Mouse (Mus musculus): ENCODE results near the gene Srprb. TPM values are rescaled to one million over a fixed set of nuclear protein-coding genes. Genes with fewer than 3 reads are reported as not detected.
"Not testable (repeated sequence)": the region's sequence is repeated elsewhere in the genome, so short reads cannot be mapped to it uniquely, and the experiment has no call there.

Srprb gene
- polyA plus RNA-seq, 1 experiment from 2014 or later, result 50.3 TPM

GRCm38 (mm10) chr9:103155158-103155557, 46.8 kb downstream of the Srprb start:
- H3K4me1 ChIP-seq; H3K9ac ChIP-seq; H3K27me3 ChIP-seq; ATAC-seq (ENCODE audit: low FRiP score); H3K4me3 ChIP-seq (replicated peaks); H3K4me2 ChIP-seq; H3K9me3 ChIP-seq; H3K27ac ChIP-seq: not testable (repeated sequence)
- H3K36me3 ChIP-seq (replicated peaks), result peaks cover 18% of the 10 kb centered on the region
- 85% methylated on average over 7 of the region's 7 CpGs for WGBS

GRCm38 (mm10) chr9:103154568-103154967, 47.4 kb downstream of the Srprb start:
- no peaks in the 10 kb centered on the region for H3K27me3 ChIP-seq

DNA sequence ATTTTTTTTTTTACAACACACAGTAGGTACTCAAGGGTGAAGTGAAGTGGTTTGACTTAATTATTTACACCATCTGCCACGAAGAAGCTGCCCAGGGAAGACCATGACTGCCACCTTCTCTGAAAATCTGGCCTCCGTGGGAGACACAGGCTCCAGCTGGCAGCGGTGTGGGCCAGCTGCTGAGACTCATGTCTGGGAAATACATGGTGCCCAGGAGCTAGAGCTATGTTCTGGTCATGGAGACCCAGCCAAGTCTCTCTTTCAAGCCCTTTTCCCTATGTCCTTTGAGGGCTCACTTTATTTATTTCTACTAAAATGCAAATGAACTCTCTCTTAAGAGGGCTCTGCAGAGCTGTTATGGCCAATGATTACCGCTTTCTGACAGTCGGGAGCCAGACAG, 48.7 kb downstream of the Srprb start:
- H3K27ac ChIP-seq, result no peak overlapping the region
- ATAC-seq (ENCODE audit: low FRiP score), result no peak

More at GRCm38 (mm10) chr9:103154568-103154967, 47.4 kb downstream of the Srprb start:
- no peak overlapping the region for H3K4me3 ChIP-seq (replicated peaks)
- no peak overlapping the region for H3K27ac ChIP-seq
- ATAC-seq (ENCODE audit: low FRiP score), result no peak
- peaks cover 9% of the 10 kb centered on the region; the same call in 1 of the 2 replicates for H3K4me1 ChIP-seq
- no peak overlapping the region for H3K9ac ChIP-seq
- no peaks in the 10 kb centered on the region for H3K9me3 ChIP-seq
- H3K4me2 ChIP-seq, result no peak overlapping the region
- 86% methylated on average over 2 of the region's 2 CpGs for WGBS
- peaks cover 14% of the 10 kb centered on the region for H3K36me3 ChIP-seq (replicated peaks)

DNA sequence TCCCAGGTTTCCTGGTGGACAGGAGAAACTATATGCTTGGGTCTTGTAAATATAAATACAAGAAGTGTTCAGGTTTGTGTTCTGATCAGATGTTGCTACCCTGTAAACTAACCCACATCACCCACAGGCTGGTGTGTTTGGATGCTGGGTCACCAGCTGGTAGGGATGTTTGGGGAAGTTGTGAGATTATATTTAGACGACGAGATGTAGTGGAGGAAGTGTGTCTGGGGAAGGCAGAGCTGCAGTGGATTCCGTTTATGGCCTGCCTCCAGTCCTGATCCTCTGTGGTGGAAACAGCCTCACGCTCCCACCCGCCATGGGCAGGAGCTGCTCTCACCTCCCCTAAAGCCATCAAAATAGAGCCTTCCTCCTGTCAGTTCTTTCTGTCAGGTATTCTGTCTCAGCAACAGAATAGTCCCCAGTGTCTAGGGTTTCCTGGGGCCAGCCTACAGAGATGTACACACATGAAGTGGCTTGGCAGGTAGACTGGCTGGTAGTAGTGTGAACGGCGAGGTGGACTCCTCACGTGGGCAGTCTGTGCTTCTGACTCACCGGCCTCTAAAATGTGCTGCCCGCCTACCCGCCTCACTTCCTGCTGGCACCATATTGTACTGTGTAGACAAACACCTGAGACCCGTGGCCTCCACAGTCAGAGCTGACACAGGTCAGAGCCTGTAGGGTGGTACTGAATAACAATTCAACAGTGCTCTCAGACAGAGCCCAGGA, 52.7 kb downstream of the Srprb start:
- Histone ChIP-seq H3K4me2 (no peak overlapping the region), H3K4me3 (replicated peaks) (no peak overlapping the region), H3K36me3 (replicated peaks) (peaks cover 5% of the 10 kb centered on the region), H3K4me1 (peaks cover 48% of the 10 kb centered on the region), H3K9ac (no peak overlapping the region), H3K9me3 (no peaks in the 10 kb centered on the region), H3K27me3 (no peaks in the 10 kb centered on the region), H3K27ac (no peak overlapping the region)
- ATAC-seq (ENCODE audit: low FRiP score), result no peak
- 90% methylated on average over 12 of the region's 12 CpGs for WGBS

More for the DNA sequence above, 48.7 kb downstream of the Srprb start:
- Histone ChIP-seq H3K4me2 (no peak overlapping the region), H3K9me3 (no peaks in the 10 kb centered on the region), H3K4me1 (peaks cover 11% of the 10 kb centered on the region), H3K4me3 (replicated peaks) (no peak overlapping the region), H3K27me3 (no peaks in the 10 kb centered on the region), H3K9ac (no peak overlapping the region), H3K36me3 (replicated peaks) (peaks cover 13% of the 10 kb centered on the region)
- 73% methylated on average over 5 of the region's 5 CpGs for WGBS

GRCm38 (mm10) chr9:103147103-103147502, 54.8 kb downstream of the Srprb start:
- Histone ChIP-seq H3K4me1 (peaks cover 49% of the 10 kb centered on the region), H3K27ac (peak overlapping the region; percentile 80), H3K36me3 (replicated peaks) (peaks cover 17% of the 10 kb centered on the region), H3K27me3 (no peaks in the 10 kb centered on the region), H3K9ac (no peak overlapping the region), H3K4me2 (peak overlapping the region; percentile 31), H3K9me3 (no peaks in the 10 kb centered on the region), H3K4me3 (replicated peaks) (no peak overlapping the region)
- ATAC-seq (ENCODE audit: low FRiP score), result peak; percentile 27; the same call in 1 of the 2 replicates
- 35% methylated on average over 13 of the region's 13 CpGs for WGBS

- WGBS, result 13% methylated on average over 9 of the region's 9 CpGs
- peak; percentile 81 for ATAC-seq (ENCODE audit: low FRiP score)
- Histone ChIP-seq H3K9ac (no peak overlapping the region), H3K4me2 (peak overlapping the region; percentile 31), H3K36me3 (replicated peaks) (peaks cover 17% of the 10 kb centered on the region), H3K4me1 (peaks cover 49% of the 10 kb centered on the region), H3K4me3 (replicated peaks) (no peak overlapping the region), H3K27me3 (no peaks in the 10 kb centered on the region), H3K9me3 (no peaks in the 10 kb centered on the region), H3K27ac (peak overlapping the region; percentile 80)
Observed at GRCm38 (mm10) chr9:103146703-103147102, 55.2 kb downstream of the Srprb start.

- Histone ChIP-seq H3K36me3 (replicated peaks) (peaks cover 17% of the 10 kb centered on the region), H3K9me3 (no peaks in the 10 kb centered on the region), H3K27me3 (no peaks in the 10 kb centered on the region), H3K9ac (no peak overlapping the region), H3K27ac (peak overlapping the region; percentile 80), H3K4me1 (peaks cover 49% of the 10 kb centered on the region), H3K4me2 (0 out of 2 replicates have a peak overlapping the region, but pooled peaks have one; percentile 31), H3K4me3 (replicated peaks) (no peak overlapping the region)
- WGBS, result 70% methylated on average over 10 of the region's 10 CpGs
- ATAC-seq (ENCODE audit: low FRiP score), result peak; percentile 40
Observed at GRCm38 (mm10) chr9:103146257-103146656, 55.7 kb downstream of the Srprb start.

- ATAC-seq (ENCODE audit: low FRiP score), result no peak
Observed at GRCm38 (mm10) chr9:103145351-103145750, 56.6 kb downstream of the Srprb start.

DNA sequence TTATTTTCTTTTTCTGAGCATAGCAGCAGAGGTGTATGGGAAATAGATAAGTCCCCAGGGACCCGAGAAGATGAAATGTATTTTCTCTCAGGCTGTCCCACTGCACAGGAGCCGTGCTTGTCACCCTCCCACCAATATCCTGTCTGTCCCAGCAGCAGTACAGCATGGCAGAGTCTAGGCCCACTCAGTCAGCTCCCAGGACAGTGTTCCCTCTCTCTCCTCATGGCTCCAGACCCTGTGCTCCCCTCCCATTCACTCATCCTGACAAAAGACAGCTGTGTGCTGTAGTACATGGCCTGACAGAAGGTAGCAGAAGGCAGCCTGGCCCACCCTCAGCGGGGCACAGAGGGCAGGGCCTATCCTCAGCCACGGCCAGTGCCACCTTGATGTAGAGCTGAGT, 58.1 kb downstream of the Srprb start:
- H3K27ac ChIP-seq, result 0 out of 2 replicates have a peak overlapping the region, but pooled peaks have one; percentile 56
- no peak overlapping the region for H3K9ac ChIP-seq
- H3K36me3 ChIP-seq (replicated peaks), result peaks cover 12% of the 10 kb centered on the region
- no peaks in the 10 kb centered on the region for H3K27me3 ChIP-seq
- H3K4me2 ChIP-seq, result no peak overlapping the region
- H3K4me1 ChIP-seq, result peaks cover 58% of the 10 kb centered on the region
- ATAC-seq (ENCODE audit: low FRiP score), result no peak
- WGBS, result 67% methylated on average over 4 of the region's 4 CpGs
- no peaks in the 10 kb centered on the region for H3K9me3 ChIP-seq
- no peak overlapping the region for H3K4me3 ChIP-seq (replicated peaks)

More at GRCm38 (mm10) chr9:103145351-103145750, 56.6 kb downstream of the Srprb start:
- Histone ChIP-seq H3K4me3 (replicated peaks) (no peak overlapping the region), H3K4me2 (no peak overlapping the region), H3K27me3 (no peaks in the 10 kb centered on the region), H3K4me1 (peaks cover 49% of the 10 kb centered on the region), H3K27ac (peak overlapping the region; percentile 80), H3K9me3 (no peaks in the 10 kb centered on the region), H3K36me3 (replicated peaks) (peaks cover 17% of the 10 kb centered on the region), H3K9ac (no peak overlapping the region)
- 55% methylated on average over 5 of the region's 5 CpGs for WGBS

DNA sequence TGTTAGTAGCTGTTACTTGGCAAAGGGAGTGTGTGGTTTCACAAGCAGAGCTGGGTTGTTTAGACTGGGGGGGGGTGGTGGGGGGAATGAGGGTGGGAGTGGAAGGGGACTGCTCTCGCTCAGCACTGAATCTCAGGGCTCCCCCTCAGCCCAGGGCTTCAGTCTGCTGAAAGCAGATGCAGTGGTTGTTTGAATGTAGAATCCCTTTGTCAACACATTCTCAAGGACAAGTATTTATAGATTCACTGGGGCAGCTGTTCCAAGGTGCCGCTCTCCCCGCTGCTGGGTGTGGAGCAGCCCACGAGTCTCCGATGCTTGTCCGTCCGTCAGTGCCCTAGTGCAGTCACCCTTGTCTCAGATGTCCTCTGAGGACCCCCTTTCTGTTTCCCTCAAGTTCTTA, 60.7 kb downstream of the Srprb start:
- H3K9ac ChIP-seq, result no peak overlapping the region
- H3K36me3 ChIP-seq (replicated peaks), result peaks cover 12% of the 10 kb centered on the region
- 91% methylated on average over 7 of the region's 7 CpGs for WGBS
- no peaks in the 10 kb centered on the region for H3K27me3 ChIP-seq
- H3K27ac ChIP-seq, result no peak overlapping the region
- peaks cover 47% of the 10 kb centered on the region for H3K4me1 ChIP-seq
- no peak for ATAC-seq (ENCODE audit: low FRiP score)
- H3K4me2 ChIP-seq, result no peak overlapping the region
- H3K9me3 ChIP-seq, result no peaks in the 10 kb centered on the region
- H3K4me3 ChIP-seq (replicated peaks), result no peak overlapping the region

- Histone ChIP-seq H3K27ac (no peak overlapping the region), H3K36me3 (replicated peaks) (peaks cover 12% of the 10 kb centered on the region), H3K27me3 (no peaks in the 10 kb centered on the region), H3K9me3 (no peaks in the 10 kb centered on the region), H3K4me1 (peaks cover 46% of the 10 kb centered on the region), H3K9ac (no peak overlapping the region), H3K4me3 (replicated peaks) (no peak overlapping the region), H3K4me2 (no peak overlapping the region)
- ATAC-seq (ENCODE audit: low FRiP score), result no peak
- WGBS, result 90% methylated on average over 6 of the region's 6 CpGs
Observed at GRCm38 (mm10) chr9:103140384-103140783, 61.6 kb downstream of the Srprb start.

GRCm38 (mm10) chr9:103139481-103139880, 62.5 kb downstream of the Srprb start:
- peaks cover 12% of the 10 kb centered on the region for H3K36me3 ChIP-seq (replicated peaks)
- no peak for ATAC-seq (ENCODE audit: low FRiP score)
- 80% methylated on average over 6 of the region's 6 CpGs for WGBS
- H3K9me3 ChIP-seq, result no peaks in the 10 kb centered on the region
- H3K27me3 ChIP-seq, result no peaks in the 10 kb centered on the region
- peaks cover 44% of the 10 kb centered on the region for H3K4me1 ChIP-seq
- no peak overlapping the region for H3K9ac ChIP-seq
- H3K4me2 ChIP-seq, result no peak overlapping the region
- no peak overlapping the region for H3K27ac ChIP-seq
- H3K4me3 ChIP-seq (replicated peaks), result no peak overlapping the region

All from forebrain, embryonic 12.5 days (tissue).